Mouse (Mus musculus) embryonic fibroblast, embryonic 13.5 days (primary cell): ENCODE data around the gene Paip2b.

ENCODE experiments used
- CTCF ChIP-seq: IDR thresholded peaks from 2 replicates; pipeline ENCODE4 v1.5.1; 2011; ENCODE audit warnings: mild to moderate bottlenecking, control low read depth, low read length, moderate library complexity, borderline replicate concordance; ENCODE audit not compliant: insufficient read depth
- POLR2A ChIP-seq: IDR thresholded peaks from 2 replicates; pipeline ENCODE4 v1.6.1; 2011; ENCODE audit warnings: low read depth, mild to moderate bottlenecking, control low read depth, low read length, moderate library complexity

DNA sequence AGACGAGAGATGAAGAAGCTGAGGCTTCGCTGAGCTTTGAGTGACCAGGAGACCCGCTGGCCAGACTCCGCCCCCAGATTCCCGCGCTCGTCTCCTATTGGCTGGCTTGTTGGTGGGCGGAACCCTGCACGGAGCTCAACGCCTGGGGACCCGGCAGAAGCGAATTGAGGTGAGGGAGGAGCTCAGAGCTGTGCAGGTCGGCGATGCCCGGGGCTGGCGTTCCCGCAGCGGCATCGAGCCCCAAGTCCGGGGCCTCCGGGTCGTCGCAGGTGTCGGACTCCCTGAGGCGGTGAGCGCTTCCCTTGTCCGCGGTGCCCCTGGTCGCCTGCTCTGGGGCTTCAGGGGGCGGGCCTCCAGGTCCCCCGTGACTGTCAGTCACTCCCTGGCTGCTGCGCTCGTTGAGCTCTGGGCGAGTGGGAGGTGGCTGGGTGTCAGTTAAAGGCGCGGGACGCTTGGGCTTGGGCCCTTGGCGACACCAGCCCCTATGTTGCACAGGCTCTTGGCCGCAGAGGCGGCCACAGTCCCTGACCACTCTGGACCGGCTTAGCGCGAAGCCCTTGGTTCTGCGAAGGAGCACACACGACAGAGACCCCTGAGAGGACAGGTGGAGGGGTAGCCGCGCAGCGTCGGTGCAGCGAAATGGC is 35.5 kb upstream of the Paip2b start, which contains the start of gene Zfp638:
- TF ChIP-seq CTCF: no peak
- TF ChIP-seq POLR2A: peak; percentile 33; the same call in 1 of the 2 replicates
